Mouse (Mus musculus): ENCODE measurements around the gene Itih5. TPM values are rescaled to one million over a fixed set of nuclear protein-coding genes. Genes with fewer than 3 reads are reported as not detected.

Gene Itih5
- polyA plus RNA-seq, 1 experiment from 2014 or later: 6.5 TPM

DNA sequence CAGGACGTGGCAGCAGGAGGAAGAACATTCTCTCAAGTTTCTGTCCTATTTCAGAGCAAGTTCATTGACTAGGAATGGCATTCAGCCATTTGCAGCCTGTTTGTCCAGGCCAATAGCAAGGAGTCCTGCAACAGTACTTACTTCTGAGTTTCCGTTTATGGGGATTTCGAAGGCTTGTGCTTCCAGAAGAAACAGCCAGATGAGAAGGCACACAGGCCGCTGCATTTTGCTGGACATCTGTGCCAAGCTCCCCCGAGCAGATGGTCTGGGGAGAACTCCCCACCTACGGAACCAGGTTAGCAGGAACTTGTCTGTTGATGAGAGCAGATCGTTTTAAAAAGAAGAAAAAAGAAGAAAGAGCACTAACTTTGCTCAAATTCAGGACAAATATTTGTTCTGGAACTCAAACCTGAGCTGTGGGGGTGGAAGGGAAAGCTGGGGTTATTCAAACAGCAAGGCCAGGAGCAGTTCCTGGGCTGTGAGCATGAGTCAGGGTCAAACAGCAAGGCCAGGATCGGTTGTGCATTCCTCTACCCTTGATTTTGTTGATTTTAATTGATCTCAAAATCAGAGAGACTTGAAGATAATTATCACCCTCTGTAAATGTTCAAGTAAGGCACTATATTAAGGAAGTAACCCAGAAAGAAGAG is 22.9 kb upstream of the Itih5 start:
- Histone ChIP-seq H3K27me3 (ENCODE audit: control insufficient read depth, insufficient read depth, low read depth, low read length) (no peaks in the 10 kb centered on the region), H3K9me3 (replicated peaks; ENCODE audit: control insufficient read depth, low read length, poor library complexity, severe bottlenecking) (no peaks in the 10 kb centered on the region), H3K36me3 (ENCODE audit: control insufficient read depth, insufficient read depth, low read length) (no peaks in the 10 kb centered on the region), H3K9ac (ENCODE audit: low read depth, low read length) (no peak overlapping the region), H3K27ac (ENCODE audit: low read length) (no peak overlapping the region), H3K4me3 (ENCODE audit: low read depth, low read length) (no peak overlapping the region), H3K4me1 (ENCODE audit: control insufficient read depth, insufficient read depth, low read length) (no peaks in the 10 kb centered on the region), H3K4me2 (ENCODE audit: low read length) (no peak overlapping the region)
- no peak for ATAC-seq
- 78% methylated on average over 8 of the region's 8 CpGs for WGBS

DNA sequence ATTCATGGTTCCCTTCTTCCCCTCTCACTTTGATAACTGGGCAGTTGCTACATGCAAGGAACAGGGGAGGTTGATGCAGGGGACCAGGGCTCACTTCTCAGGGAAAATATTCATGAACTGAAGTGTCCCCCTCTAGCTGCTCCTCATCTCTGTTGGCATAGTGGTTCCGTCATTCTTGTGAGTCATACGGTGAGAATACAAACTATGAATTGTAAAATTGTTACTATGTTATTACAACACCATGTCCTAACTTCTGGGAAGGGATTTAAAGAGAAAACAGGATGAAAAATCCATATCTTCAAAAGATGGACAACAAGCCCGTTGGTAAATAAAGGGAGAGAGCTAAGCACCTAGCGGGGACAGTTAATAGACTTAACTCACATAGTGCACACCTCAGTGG is 22.1 kb upstream of the Itih5 start, which contains the start of gene Itih2:
Itih2 (minus strand) TSS at position 101 of the 400 bp plus-strand sequence.
- H3K27ac ChIP-seq (ENCODE audit: low read length): no peak within 1 kb of the TSS
- H3K4me3 ChIP-seq (ENCODE audit: low read depth, low read length): no peak within 1 kb of the TSS
- 86% methylated on average over 4 of the region's 4 CpGs for WGBS
- no peak for ATAC-seq
- H3K4me2 ChIP-seq (ENCODE audit: low read length): no peak within 1 kb of the TSS
- no peaks in the 10 kb centered on the region for H3K9me3 ChIP-seq (replicated peaks; ENCODE audit: control insufficient read depth, low read length, poor library complexity, severe bottlenecking)
- H3K36me3 ChIP-seq (ENCODE audit: control insufficient read depth, insufficient read depth, low read length): no peaks in the 10 kb centered on the region
- H3K4me1 ChIP-seq (ENCODE audit: control insufficient read depth, insufficient read depth, low read length): no peaks in the 10 kb centered on the region
- no peak within 1 kb of the TSS for H3K9ac ChIP-seq (ENCODE audit: low read depth, low read length)
- no peaks in the 10 kb centered on the region for H3K27me3 ChIP-seq (ENCODE audit: control insufficient read depth, insufficient read depth, low read depth, low read length)

DNA sequence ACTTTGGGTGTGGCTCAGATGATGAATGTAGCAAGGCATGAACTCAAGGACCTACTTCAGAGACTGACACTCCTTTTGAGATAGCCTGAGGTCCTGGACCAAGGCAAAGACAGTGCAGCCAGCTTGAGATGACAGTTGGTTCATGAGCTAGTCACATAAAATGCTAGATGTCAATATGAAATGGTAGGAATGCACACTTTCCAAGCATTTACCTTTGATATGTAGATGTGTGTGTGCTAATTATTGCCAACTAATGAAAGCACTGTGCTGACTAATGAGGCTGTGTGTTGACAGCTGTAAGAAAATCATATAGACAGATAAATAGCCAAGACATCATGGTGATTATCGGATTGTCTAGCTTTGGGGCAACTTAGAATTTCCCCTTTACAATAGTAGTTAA is 21.2 kb upstream of the Itih5 start:
- Histone ChIP-seq H3K27ac (ENCODE audit: low read length) (no peak overlapping the region), H3K4me2 (ENCODE audit: low read length) (no peak overlapping the region), H3K4me1 (ENCODE audit: control insufficient read depth, insufficient read depth, low read length) (no peaks in the 10 kb centered on the region), H3K36me3 (ENCODE audit: control insufficient read depth, insufficient read depth, low read length) (no peaks in the 10 kb centered on the region), H3K27me3 (ENCODE audit: control insufficient read depth, insufficient read depth, low read depth, low read length) (no peaks in the 10 kb centered on the region), H3K9me3 (replicated peaks; ENCODE audit: control insufficient read depth, low read length, poor library complexity, severe bottlenecking) (no peaks in the 10 kb centered on the region), H3K9ac (ENCODE audit: low read depth, low read length) (no peak overlapping the region), H3K4me3 (ENCODE audit: low read depth, low read length) (no peak overlapping the region)
- no peak for ATAC-seq
- 90% methylated on average over 1 of the region's 1 CpGs for WGBS

DNA sequence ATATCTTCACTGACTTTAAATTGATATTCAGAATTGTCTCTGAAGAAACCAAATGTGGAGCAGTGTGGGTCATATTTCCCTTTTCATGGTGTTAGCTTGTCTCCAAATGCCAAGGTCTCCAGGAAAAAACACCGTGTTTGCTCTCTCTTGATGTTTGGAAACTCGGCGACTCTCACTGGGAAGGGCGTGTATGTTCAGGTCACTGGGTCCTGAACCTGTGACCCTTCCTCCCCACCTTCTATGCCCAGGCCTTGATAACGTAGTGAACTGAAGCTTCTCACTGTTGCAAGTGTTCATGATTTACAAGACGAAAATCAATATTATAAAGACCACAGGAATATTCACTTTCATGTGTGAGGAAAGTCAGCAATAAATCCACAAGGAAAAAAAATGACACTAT is 19.4 kb upstream of the Itih5 start:
- H3K27me3 ChIP-seq (ENCODE audit: control insufficient read depth, insufficient read depth, low read depth, low read length): no peaks in the 10 kb centered on the region
- H3K9ac ChIP-seq (ENCODE audit: low read depth, low read length): no peak overlapping the region
- no peaks in the 10 kb centered on the region for H3K9me3 ChIP-seq (replicated peaks; ENCODE audit: control insufficient read depth, low read length, poor library complexity, severe bottlenecking)
- no peak for ATAC-seq
- H3K4me3 ChIP-seq (ENCODE audit: low read depth, low read length): no peak overlapping the region
- H3K4me2 ChIP-seq (ENCODE audit: low read length): no peak overlapping the region
- no peaks in the 10 kb centered on the region for H3K36me3 ChIP-seq (ENCODE audit: control insufficient read depth, insufficient read depth, low read length)
- 76% methylated on average over 6 of the region's 6 CpGs for whole genome bisulfite sequencing
- no peaks in the 10 kb centered on the region for H3K4me1 ChIP-seq (ENCODE audit: control insufficient read depth, insufficient read depth, low read length)
- H3K27ac ChIP-seq (ENCODE audit: low read length): no peak overlapping the region

DNA sequence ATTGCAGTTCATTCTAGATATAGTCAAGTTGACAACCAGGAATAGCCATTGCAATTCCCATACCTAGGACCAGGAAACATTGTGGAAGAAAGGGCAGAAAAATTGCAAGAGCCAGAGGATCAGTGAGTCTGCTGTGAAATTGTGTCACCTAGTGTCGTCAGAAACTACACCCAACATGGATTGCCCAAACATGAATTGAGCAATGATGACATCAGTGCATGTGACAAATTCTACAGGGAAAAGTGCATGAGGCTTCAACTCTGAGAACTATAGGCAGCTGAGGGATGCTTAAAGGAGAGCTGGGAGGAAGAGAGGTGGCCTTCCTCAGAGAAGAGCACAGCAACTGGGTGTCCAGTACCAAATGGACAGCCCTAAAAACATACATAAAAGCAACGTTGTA is 16.1 kb upstream of the Itih5 start:
- H3K4me3 ChIP-seq (ENCODE audit: low read depth, low read length): no peak overlapping the region
- H3K4me2 ChIP-seq (ENCODE audit: low read length): no peak overlapping the region
- no peaks in the 10 kb centered on the region for H3K4me1 ChIP-seq (ENCODE audit: control insufficient read depth, insufficient read depth, low read length)
- no peaks in the 10 kb centered on the region for H3K9me3 ChIP-seq (replicated peaks; ENCODE audit: control insufficient read depth, low read length, poor library complexity, severe bottlenecking)
- no peaks in the 10 kb centered on the region; the same call in 1 of the 2 replicates for H3K27me3 ChIP-seq (ENCODE audit: control insufficient read depth, insufficient read depth, low read depth, low read length)
- H3K9ac ChIP-seq (ENCODE audit: low read depth, low read length): no peak overlapping the region
- no peak for ATAC-seq
- no peaks in the 10 kb centered on the region for H3K36me3 ChIP-seq (ENCODE audit: control insufficient read depth, insufficient read depth, low read length)
- H3K27ac ChIP-seq (ENCODE audit: low read length): no peak overlapping the region
- WGBS: 75% methylated on average over 2 of the region's 2 CpGs

DNA sequence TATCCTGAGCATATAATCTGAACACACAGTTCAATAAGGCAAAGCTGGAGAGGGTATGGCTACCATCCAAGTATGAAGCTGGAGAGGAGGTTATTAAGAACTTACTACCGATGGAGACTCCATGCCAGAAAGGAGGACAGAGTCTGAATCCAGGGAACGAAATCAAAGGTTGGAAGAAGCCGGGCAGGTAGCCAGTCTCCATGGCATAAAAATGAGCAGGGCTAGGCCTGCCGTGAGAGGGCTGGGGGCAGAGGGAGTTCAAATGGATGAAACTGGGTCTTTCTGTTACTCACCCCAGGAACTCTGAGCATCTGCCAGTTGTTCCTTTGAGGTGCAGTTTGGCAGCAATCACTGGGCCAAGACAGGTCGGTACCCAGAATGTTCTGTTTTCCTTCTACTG is 12.9 kb upstream of the Itih5 start:
- no peaks in the 10 kb centered on the region for H3K36me3 ChIP-seq (ENCODE audit: control insufficient read depth, insufficient read depth, low read length)
- H3K4me2 ChIP-seq (ENCODE audit: low read length): no peak overlapping the region
- no peak overlapping the region for H3K27ac ChIP-seq (ENCODE audit: low read length)
- H3K9ac ChIP-seq (ENCODE audit: low read depth, low read length): no peak overlapping the region
- H3K9me3 ChIP-seq (replicated peaks; ENCODE audit: control insufficient read depth, low read length, poor library complexity, severe bottlenecking): no peaks in the 10 kb centered on the region
- no peak overlapping the region for H3K4me3 ChIP-seq (ENCODE audit: low read depth, low read length)
- no peaks in the 10 kb centered on the region for H3K4me1 ChIP-seq (ENCODE audit: control insufficient read depth, insufficient read depth, low read length)
- WGBS: 67% methylated on average over 5 of the region's 5 CpGs
- H3K27me3 ChIP-seq (ENCODE audit: control insufficient read depth, insufficient read depth, low read depth, low read length): no peaks in the 10 kb centered on the region; the same call in 1 of the 2 replicates
- ATAC-seq: no peak

DNA sequence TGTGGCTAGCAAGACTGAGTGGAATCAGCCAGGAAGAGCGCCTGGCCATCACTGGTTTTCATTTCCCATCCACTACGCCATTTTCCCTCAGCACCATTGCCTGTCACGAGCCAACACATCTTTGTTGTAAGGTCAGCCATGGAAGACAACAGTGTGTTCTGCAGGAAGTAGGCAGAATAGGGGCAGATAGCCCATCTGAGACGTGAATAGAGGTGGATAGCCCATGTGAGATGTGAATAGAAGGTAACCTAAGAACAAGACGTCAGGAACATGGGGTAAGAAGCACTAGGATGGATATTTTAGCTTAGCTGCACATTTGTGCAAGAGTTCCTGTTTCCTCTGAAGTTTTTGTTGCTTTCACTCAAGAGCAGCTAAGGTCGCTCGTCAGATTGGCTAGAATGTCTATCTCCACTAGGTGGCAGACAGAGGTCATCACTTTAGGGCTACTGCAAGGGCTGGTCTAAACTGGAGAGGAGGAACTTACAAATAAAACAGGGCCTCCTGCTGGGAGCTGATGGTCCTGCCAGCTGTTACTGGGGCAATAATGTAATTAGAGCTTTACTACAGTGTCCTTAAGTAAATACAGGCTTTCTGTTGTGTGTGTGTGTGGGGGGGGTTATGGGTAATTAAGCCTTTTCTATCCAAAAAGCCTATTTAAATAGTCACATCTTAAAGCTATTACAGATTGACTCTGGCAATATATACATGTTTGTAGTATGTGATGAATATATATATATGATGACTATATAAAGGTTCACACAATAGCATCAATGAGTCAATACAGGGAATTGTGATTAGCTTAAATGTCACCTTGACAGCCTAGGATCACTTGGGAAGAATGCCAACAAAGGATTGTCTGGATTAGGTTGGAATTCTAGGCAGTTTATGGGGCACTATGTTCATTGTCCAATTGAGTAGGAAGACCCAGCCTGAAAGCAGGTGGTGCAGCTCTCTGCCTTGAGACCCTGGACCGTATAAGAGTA is 10.6 kb upstream of the Itih5 start:
- ATAC-seq: peak; percentile 76; the same call in 1 of the 2 replicates
- Histone ChIP-seq H3K4me1 (ENCODE audit: control insufficient read depth, insufficient read depth, low read length) (no peaks in the 10 kb centered on the region), H3K4me2 (ENCODE audit: low read length) (no peak overlapping the region), H3K4me3 (ENCODE audit: low read depth, low read length) (no peak overlapping the region), H3K9ac (ENCODE audit: low read depth, low read length) (no peak overlapping the region), H3K36me3 (ENCODE audit: control insufficient read depth, insufficient read depth, low read length) (no peaks in the 10 kb centered on the region), H3K27me3 (ENCODE audit: control insufficient read depth, insufficient read depth, low read depth, low read length) (no peaks in the 10 kb centered on the region; the same call in 1 of the 2 replicates), H3K9me3 (replicated peaks; ENCODE audit: control insufficient read depth, low read length, poor library complexity, severe bottlenecking) (no peaks in the 10 kb centered on the region), H3K27ac (ENCODE audit: low read length) (no peak overlapping the region)
- 30% methylated on average over 8 of the region's 8 CpGs for WGBS

DNA sequence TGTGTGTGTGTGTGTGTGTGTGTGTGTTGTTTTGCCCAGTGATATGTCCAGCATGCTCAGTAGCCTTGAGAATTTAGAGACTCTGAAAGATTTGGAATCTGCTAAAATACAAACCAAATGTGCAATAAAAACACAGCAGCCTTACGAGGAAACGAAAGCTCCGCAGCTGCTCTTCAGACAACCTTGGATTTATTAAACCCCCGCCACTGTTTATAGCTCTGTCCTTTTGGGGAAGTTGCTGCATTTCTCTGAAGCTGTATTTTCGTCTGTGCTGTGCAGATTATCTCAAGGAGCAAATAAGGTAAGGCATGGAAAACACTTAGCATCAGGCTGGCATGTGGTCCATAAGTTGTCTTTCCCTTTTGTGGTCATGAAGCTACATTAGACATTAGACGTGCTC is 7.9 kb upstream of the Itih5 start:
- H3K4me3 ChIP-seq (ENCODE audit: low read depth, low read length): no peak overlapping the region
- no peak for ATAC-seq
- no peaks in the 10 kb centered on the region for H3K4me1 ChIP-seq (ENCODE audit: control insufficient read depth, insufficient read depth, low read length)
- no peaks in the 10 kb centered on the region for H3K9me3 ChIP-seq (replicated peaks; ENCODE audit: control insufficient read depth, low read length, poor library complexity, severe bottlenecking)
- H3K9ac ChIP-seq (ENCODE audit: low read depth, low read length): no peak overlapping the region
- WGBS: 85% methylated on average over 6 of the region's 6 CpGs
- no peaks in the 10 kb centered on the region for H3K27me3 ChIP-seq (ENCODE audit: control insufficient read depth, insufficient read depth, low read depth, low read length)
- H3K4me2 ChIP-seq (ENCODE audit: low read length): no peak overlapping the region
- no peaks in the 10 kb centered on the region for H3K36me3 ChIP-seq (ENCODE audit: control insufficient read depth, insufficient read depth, low read length)
- no peak overlapping the region for H3K27ac ChIP-seq (ENCODE audit: low read length)

DNA sequence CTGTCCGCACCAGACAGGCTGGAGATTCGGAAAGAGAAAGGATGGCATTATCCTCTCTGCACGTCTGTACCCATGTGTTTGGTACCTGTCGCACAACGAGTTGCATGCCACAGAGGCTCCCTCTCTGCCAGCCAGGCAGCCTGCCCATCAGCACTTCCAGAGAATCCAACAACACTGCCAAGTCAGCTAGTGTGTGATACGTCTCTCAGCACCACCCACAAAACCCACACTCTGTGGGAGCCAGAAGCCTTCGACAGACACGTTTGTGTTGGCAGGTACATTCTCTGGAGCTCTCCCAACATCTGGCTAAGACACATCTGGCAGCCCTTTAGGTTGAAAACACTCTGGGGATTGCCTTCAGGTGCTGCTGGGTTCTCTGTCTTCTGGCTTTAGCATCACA is 6.2 kb upstream of the Itih5 start:
- Histone ChIP-seq H3K27ac (ENCODE audit: low read length) (no peak overlapping the region), H3K36me3 (ENCODE audit: control insufficient read depth, insufficient read depth, low read length) (no peaks in the 10 kb centered on the region), H3K4me1 (ENCODE audit: control insufficient read depth, insufficient read depth, low read length) (no peaks in the 10 kb centered on the region), H3K9ac (ENCODE audit: low read depth, low read length) (no peak overlapping the region), H3K27me3 (ENCODE audit: control insufficient read depth, insufficient read depth, low read depth, low read length) (no peaks in the 10 kb centered on the region), H3K4me3 (ENCODE audit: low read depth, low read length) (no peak overlapping the region), H3K9me3 (replicated peaks; ENCODE audit: control insufficient read depth, low read length, poor library complexity, severe bottlenecking) (no peaks in the 10 kb centered on the region), H3K4me2 (ENCODE audit: low read length) (no peak overlapping the region)
- 78% methylated on average over 8 of the region's 8 CpGs for WGBS
- ATAC-seq: no peak
